Mouse (Mus musculus) limb, embryonic 14.5 days (tissue): ENCODE data around the gene Gm17349. TPM values are rescaled to one million over a fixed set of nuclear protein-coding genes. Genes with fewer than 3 reads are reported as not detected.

Source experiments
- ATAC-seq: fragments of 200-750 bp; cut with Nextera tagmentation; 2 replicates; pipeline ENCODE4 v1.8.0; 2017; ENCODE audit warnings: low read depth, moderate number of reproducible peaks, moderate TSS enrichment; ENCODE audit not compliant: low FRiP score
- DNase-seq: peaks from one replicate; pipeline ENCODE4 v3.0.0-alpha.2; 2015; ENCODE audit warnings: low spot score
- H3K27ac ChIP-seq: fragments of 300-500 bp; sonication (generic); replicated peaks from 2 replicates; pipeline ENCODE4 v1.5.1; 2014; ENCODE audit warnings: low read depth, mild to moderate bottlenecking, low read length, moderate library complexity, mixed read lengths
- H3K27me3 ChIP-seq: fragments of 300-500 bp; sonication (generic); 2 replicates; pipeline ENCODE4 v1.6.1; 2014; ENCODE audit warnings: low read length, mixed read lengths; ENCODE audit not compliant: control insufficient read depth, insufficient read depth
- H3K36me3 ChIP-seq: fragments of 300-500 bp; sonication (generic); 2 replicates; pipeline ENCODE4 v1.6.1; 2014; ENCODE audit warnings: mild to moderate bottlenecking, low read length, moderate library complexity, mixed read lengths; ENCODE audit not compliant: control insufficient read depth, insufficient read depth
- H3K4me1 ChIP-seq: fragments of 300-500 bp; sonication (generic); 2 replicates; pipeline ENCODE4 v1.6.1; 2014; ENCODE audit warnings: antibody characterized with exemption, low read length, mixed read lengths; ENCODE audit not compliant: control insufficient read depth, insufficient read depth
- H3K4me2 ChIP-seq: fragments of 300-500 bp; sonication (generic); replicated peaks from 2 replicates; pipeline ENCODE4 v1.6.1; 2014; ENCODE audit warnings: low read depth, mild to moderate bottlenecking, low read length, moderate library complexity; ENCODE audit not compliant: severe bottlenecking
- H3K4me3 ChIP-seq: fragments of 300-500 bp; sonication (generic); replicated peaks from 2 replicates; pipeline ENCODE4 v1.5.1; 2014; ENCODE audit warnings: low read length
- H3K9ac ChIP-seq: fragments of 300-500 bp; sonication (generic); 2 replicates; pipeline ENCODE4 v1.6.1; 2014; ENCODE audit warnings: mild to moderate bottlenecking, low read depth, low read length, moderate library complexity; ENCODE audit not compliant: severe bottlenecking
- H3K9me3 ChIP-seq: fragments of 300-500 bp; sonication (generic); 2 replicates; pipeline ENCODE4 v1.6.1; 2016; ENCODE audit warnings: low read length; ENCODE audit not compliant: control insufficient read depth
- POLR2A ChIP-seq: fragments of 200-500 bp; IDR thresholded peaks from 2 replicates; pipeline ENCODE4 v1.8.0; 2012; ENCODE audit warnings: inconsistent platforms, mild to moderate bottlenecking, moderate library complexity, borderline replicate concordance; ENCODE audit not compliant: insufficient read depth, insufficient read length; ENCODE audit errors: extremely low read depth
- WGBS: fragments of 180-500 bp; shearing (Covaris S2); extraction: QIAGEN DNeasy Blood & Tissue Kit; methylation state at CpG from one replicate; pipeline ENCODE4 v1.1.7; 2014; 5-methylcytosine and 5-hydroxymethylcytosine counted together
- polyA plus RNA-seq, 2 experiments: library from polyadenylated mRNA; depleted of rRNA in 1 of 2; stranded (reverse) in 1 of 2; unstranded in 1 of 2; fragments of >200 nt; fragmentation: Nextera tagmentation in 1 of 2; extraction: Ambion mirVana in 1 of 2; gene quantifications; 2 replicates each; pipeline versions ENCODE4 v1.2.1 to v1.2.3; 2012 to 2014

The Gm17349 gene
- 0.63 TPM in 1 of 2 replicates, not detected in the other for polyA plus RNA-seq (2012; rRNA removed)
- polyA plus RNA-seq (2014; fragmentation: Nextera tagmentation; extraction: Ambion mirVana): not detected in 2 replicates

DNA sequence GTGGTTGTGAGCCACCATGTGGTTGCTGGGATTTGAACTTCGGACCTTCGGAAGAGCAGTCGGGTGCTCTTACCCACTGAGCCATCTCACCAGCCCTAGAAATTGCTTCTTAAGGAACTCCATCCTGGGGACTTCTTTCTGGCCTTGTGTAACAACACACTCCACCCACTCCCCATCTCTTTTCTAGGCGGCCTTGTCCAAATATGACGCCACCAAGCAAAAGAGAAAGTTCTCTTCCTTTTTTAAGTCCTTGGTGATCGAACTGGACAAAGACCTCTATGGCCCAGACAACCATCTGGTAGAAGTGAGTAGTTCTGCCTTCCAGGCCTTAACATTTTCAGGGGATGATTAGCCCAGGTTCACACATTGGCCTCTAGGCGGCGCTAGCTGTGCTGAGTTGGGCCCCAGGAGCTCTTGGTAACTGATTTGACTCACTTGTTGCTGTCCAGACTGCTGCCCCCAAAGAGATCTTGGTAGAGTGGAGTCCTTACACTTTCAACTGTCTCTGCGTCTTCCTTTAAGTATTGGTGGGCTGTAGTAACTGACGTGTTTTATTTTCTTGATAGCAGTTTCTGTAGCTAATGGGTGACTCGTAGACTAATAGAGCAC, at the start of gene Gm17349:
Gene Gm17349 (minus strand): TSS at position 51 of the 609 bp plus-strand sequence.
- peak within 1 kb of the TSS; percentile 28; the same call in 1 of the 2 replicates for H3K9ac ChIP-seq
- DNase-seq: peak; percentile 57

DNA sequence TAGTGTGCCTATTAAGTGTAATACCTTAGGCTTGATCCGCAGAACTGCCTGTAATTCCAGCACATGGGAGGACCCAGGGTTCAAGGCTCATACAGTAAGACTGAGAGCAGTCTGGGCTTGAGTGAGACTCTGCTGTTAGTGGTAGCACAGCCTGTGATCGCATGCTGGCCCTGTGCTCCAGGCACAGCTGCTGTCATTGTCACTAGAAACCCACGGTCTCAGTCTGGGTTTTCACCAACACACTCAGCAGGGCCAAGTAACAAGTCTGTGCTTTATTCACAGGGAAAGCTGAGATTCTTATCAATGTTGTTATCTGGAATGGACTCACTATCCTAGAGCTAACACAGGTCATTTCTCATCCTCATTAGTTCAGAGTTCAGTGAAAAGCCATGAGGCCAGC, 48.9 kb upstream of the Gm17349 start:
- no peak for ATAC-seq
- no peak overlapping the region for H3K9ac ChIP-seq
- H3K27me3 ChIP-seq: no peaks in the 10 kb centered on the region
- no peaks in the 10 kb centered on the region for H3K9me3 ChIP-seq
- no peak for TF ChIP-seq POLR2A
- no peaks in the 10 kb centered on the region for H3K4me1 ChIP-seq
- 75% methylated on average over 3 of the region's 3 CpGs for WGBS
- DNase-seq: no peak
- no peak overlapping the region for H3K27ac ChIP-seq
- no peak overlapping the region for H3K4me3 ChIP-seq
- H3K36me3 ChIP-seq: peaks cover 3% of the 10 kb centered on the region; the same call in 1 of the 2 replicates
- no peak overlapping the region for H3K4me2 ChIP-seq

More for the DNA sequence above, at the start of gene Gm17349:
- Histone ChIP-seq H3K4me2 (no peak within 1 kb of the TSS), H3K27me3 (no peaks in the 10 kb centered on the region), H3K4me3 (no peak within 1 kb of the TSS), H3K4me1 (peaks cover 19% of the 10 kb centered on the region), H3K9me3 (no peaks in the 10 kb centered on the region), H3K36me3 (peaks cover 67% of the 10 kb centered on the region), H3K27ac (no peak within 1 kb of the TSS)
- 72% methylated on average over 11 of the region's 11 CpGs for WGBS
- ATAC-seq: no peak
- TF ChIP-seq POLR2A: no peak

GRCm38 (mm10) chr15:99740229-99740628, 34.9 kb upstream of the Gm17349 start:
- no peak for TF ChIP-seq POLR2A

GRCm38 (mm10) chr15:99736675-99737074, 31.4 kb upstream of the Gm17349 start:
- Histone ChIP-seq H3K9me3 (no peaks in the 10 kb centered on the region), H3K4me1 (no peaks in the 10 kb centered on the region), H3K27me3 (no peaks in the 10 kb centered on the region), H3K4me2 (no peak overlapping the region), H3K9ac (no peak overlapping the region), H3K4me3 (no peak overlapping the region), H3K36me3 (peaks cover 78% of the 10 kb centered on the region), H3K27ac (no peak overlapping the region)
- DNase-seq (no peak), ATAC-seq (no peak)
- TF ChIP-seq POLR2A: no peak
- WGBS: 95% methylated on average over 11 of the region's 11 CpGs

More at GRCm38 (mm10) chr15:99740229-99740628, 34.9 kb upstream of the Gm17349 start:
- Histone ChIP-seq H3K4me1 (no peaks in the 10 kb centered on the region), H3K4me2 (no peak overlapping the region), H3K4me3 (no peak overlapping the region), H3K9me3 (no peaks in the 10 kb centered on the region), H3K36me3 (peaks cover 79% of the 10 kb centered on the region), H3K27me3 (no peaks in the 10 kb centered on the region), H3K9ac (no peak overlapping the region), H3K27ac (no peak overlapping the region)
- DNase-seq: no peak
- ATAC-seq: no peak
- over 99% methylated on average over 4 of the region's 4 CpGs for WGBS

DNA sequence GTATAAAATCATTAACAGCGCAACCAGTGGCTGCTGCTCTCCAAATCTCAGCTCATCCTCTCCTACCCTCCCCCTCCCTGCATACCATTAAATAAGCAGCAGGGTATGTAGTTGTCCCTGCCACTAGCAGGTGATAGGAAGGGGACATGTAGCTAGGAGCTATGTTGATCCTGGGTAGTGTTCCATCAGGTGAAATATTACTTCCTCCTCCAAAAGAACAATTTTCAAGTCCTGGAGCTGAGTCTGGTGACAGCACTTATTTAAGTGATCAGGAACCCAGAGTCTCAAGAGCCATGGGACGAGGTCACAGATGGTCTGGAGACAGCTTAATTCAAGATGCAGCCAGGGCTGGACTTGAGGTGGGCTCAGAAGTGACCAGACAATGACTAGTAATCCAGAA, 30.3 kb upstream of the Gm17349 start:
- no peak overlapping the region for H3K27ac ChIP-seq
- no peaks in the 10 kb centered on the region for H3K4me1 ChIP-seq
- ATAC-seq (no peak), DNase-seq (no peak)
- H3K4me3 ChIP-seq: no peak overlapping the region
- no peaks in the 10 kb centered on the region for H3K9me3 ChIP-seq
- no peaks in the 10 kb centered on the region for H3K27me3 ChIP-seq
- H3K9ac ChIP-seq: no peak overlapping the region
- WGBS: 87% methylated on average over 2 of the region's 2 CpGs
- no peak for TF ChIP-seq POLR2A
- no peak overlapping the region for H3K4me2 ChIP-seq
- H3K36me3 ChIP-seq: peaks cover 69% of the 10 kb centered on the region

- Histone ChIP-seq H3K36me3 (peaks cover 62% of the 10 kb centered on the region), H3K4me1 (no peaks in the 10 kb centered on the region), H3K27ac (no peak overlapping the region), H3K4me3 (no peak overlapping the region), H3K9me3 (no peaks in the 10 kb centered on the region), H3K4me2 (no peak overlapping the region), H3K27me3 (no peaks in the 10 kb centered on the region), H3K9ac (no peak overlapping the region)
- no peak for TF ChIP-seq POLR2A
- 90% methylated on average over 5 of the region's 5 CpGs for WGBS
- ATAC-seq: no peak
- DNase-seq: no peak
These were observed 27.9 kb upstream of the Gm17349 start for GRCm38 (mm10) chr15:99733186-99733585.
